Mouse (Mus musculus) left cerebral cortex, postnatal 36 days (tissue): Measurements from ENCODE around the gene Fbxw27. TPM values are rescaled to one million over a fixed set of nuclear protein-coding genes. Genes with fewer than 3 reads are reported as not detected.
"Not testable (repeated sequence)": the region's sequence is repeated elsewhere in the genome, so short reads cannot be mapped to it uniquely, and the experiment has no call there.

Experiments used
- DNase-seq, 2 experiments: peaks; one replicate each; pipeline ENCODE4 v3.0.0; 2021 to 2022; ENCODE audit warnings: low spot score in 2 of 2, mixed read lengths in 1 of 2
- intact Hi-C: fragments of 180-260 bp; cut with DNase I; formaldehyde crosslinking; loops from one replicate; pipeline ENCODE4 v1.15.1; 2025
- total RNA-seq, 2 experiments: library from RNA; stranded (reverse); gene quantifications; 2 replicates each; pipeline ENCODE4 v1.2.3; 2021

Fbxw27 gene
- not detected for total RNA-seq

DNA sequence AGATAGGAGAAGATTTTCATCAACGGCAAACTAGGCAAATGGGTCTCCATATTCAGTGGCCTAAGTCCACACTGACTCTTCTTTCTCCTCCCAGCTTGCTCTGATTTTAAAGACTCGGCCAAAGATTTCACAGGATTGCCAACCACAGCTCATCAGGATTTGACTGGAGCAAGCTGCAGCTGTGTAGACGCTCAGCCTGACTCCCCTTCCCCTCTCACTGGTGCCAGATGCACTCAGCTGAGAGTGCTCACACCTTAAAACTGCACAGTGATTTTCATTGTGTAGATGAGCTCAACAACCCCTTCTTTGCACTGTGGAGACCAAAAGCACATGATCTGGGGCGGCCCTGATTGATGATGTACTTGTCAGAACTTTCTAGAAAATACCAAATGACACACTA lies at the start of gene Fbxw27:
Fbxw27 (minus strand) TSS at position 101 of the 400 bp plus-strand sequence.
- intact Hi-C loops, DNase-seq: not testable (repeated sequence)

- DNase-seq: no peak
- intact Hi-C loops: loop anchor here (10.0 kb wide), 2 partner anchors 738 to 828 kb away; partner anchors contain the start of gene Plxnb1
Measured at GRCm38 (mm10) chr9:109833088-109833412, 42.6 kb upstream of the Fbxw27 start.

- DNase-seq: peak; percentile 85 to 86
- intact Hi-C loops: loop anchor here (10.0 kb wide), 2 partner anchors 738 to 828 kb away; partner anchors contain the start of gene Plxnb1
Measured at GRCm38 (mm10) chr9:109832391-109833087, 42.1 kb upstream of the Fbxw27 start, which contains the start of gene Nme6. Nme6 (plus strand) TSS chr9:109832749.

GRCm38 (mm10) chr9:109826181-109826580 lies 35.7 kb upstream of the Fbxw27 start:
- intact Hi-C loops: no loop called here
- no peak for DNase-seq

GRCm38 (mm10) chr9:109825739-109826138 lies 35.3 kb upstream of the Fbxw27 start:
- no peak for DNase-seq
- intact Hi-C loops: no loop called here

GRCm38 (mm10) chr9:109816341-109816740 lies 25.9 kb upstream of the Fbxw27 start:
- DNase-seq: peak in 1 of 2 experiments; percentile 5
- intact Hi-C loops: no loop called here

GRCm38 (mm10) chr9:109813424-109813823 lies 23.0 kb upstream of the Fbxw27 start:
- peak; percentile 4 to 6 for DNase-seq

DNA sequence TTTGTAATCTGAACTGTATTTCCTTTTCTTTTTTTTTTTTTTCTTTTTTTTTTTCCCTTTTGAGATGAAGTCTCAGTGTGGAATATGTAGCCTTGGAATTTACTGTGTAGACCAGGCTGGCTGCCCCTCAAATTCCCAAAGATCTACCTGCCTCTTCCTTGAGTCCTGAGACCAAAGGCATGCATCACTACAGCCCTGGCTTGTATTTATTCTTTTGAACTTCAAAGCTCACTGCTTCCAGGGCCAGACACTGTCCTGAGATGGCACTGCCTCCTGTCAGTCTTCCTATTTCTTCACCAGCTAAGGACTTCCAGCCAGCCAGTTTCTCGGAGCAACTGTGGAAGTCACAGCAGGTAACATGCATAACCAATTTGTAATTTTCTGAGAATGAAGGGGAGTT lies 21.5 kb upstream of the Fbxw27 start, which contains the start of gene Spink8:
Spink8 (plus strand) TSS at position 301 of the 400 bp plus-strand sequence.
- DNase-seq: no peak
- intact Hi-C loops: no loop called here

More at GRCm38 (mm10) chr9:109813424-109813823, 23.0 kb upstream of the Fbxw27 start:
- intact Hi-C loops: no loop called here

- no peak for DNase-seq
- intact Hi-C loops: no loop called here
Measured at GRCm38 (mm10) chr9:109807898-109808297, 17.4 kb upstream of the Fbxw27 start.

- intact Hi-C loops: no loop called here
- no peak for DNase-seq
Measured at GRCm38 (mm10) chr9:109806695-109807293, 16.3 kb upstream of the Fbxw27 start.

GRCm38 (mm10) chr9:109806260-109806659 lies 15.8 kb upstream of the Fbxw27 start:
- DNase-seq: no peak
- intact Hi-C loops: no loop called here

GRCm38 (mm10) chr9:109805596-109805995 lies 15.1 kb upstream of the Fbxw27 start:
- intact Hi-C loops, DNase-seq: not testable (repeated sequence)

GRCm38 (mm10) chr9:109798051-109798450 lies 7.6 kb upstream of the Fbxw27 start:
- intact Hi-C loops: no loop called here
- no peak for DNase-seq

DNA sequence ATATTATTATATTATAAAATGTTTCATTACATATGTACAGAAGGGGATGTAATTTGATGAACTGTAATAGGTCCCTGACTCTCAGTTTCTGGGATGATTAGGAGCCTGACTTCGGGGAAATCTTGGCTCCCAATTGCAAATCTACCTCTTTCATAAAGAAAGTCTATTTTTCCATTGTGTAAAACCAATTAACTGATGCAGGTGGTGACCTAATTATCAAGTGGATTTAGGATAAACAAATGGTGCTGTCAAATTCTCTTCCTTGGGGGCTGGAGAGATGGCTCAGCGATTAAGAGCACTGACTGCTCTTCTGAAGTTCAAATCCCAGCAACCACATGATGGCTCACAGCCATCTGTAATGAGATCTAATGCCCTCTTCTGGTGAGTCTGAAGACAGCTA lies 5.3 kb upstream of the Fbxw27 start:
- intact Hi-C loops: no loop called here
- no peak for DNase-seq

GRCm38 (mm10) chr9:109795221-109795620 lies 4.8 kb upstream of the Fbxw27 start:
- no peak for DNase-seq
- intact Hi-C loops: no loop called here

- intact Hi-C loops, DNase-seq: not testable (repeated sequence)
Measured at GRCm38 (mm10) chr9:109766841-109767240, 23.6 kb downstream of the Fbxw27 start.

- intact Hi-C loops, DNase-seq: not testable (repeated sequence)
Measured at GRCm38 (mm10) chr9:109745989-109746388, 44.5 kb downstream of the Fbxw27 start, which contains the start of gene Fbxw26. Fbxw26 (minus strand) TSS chr9:109746089.
